7 mouse cellular contexts compared by ENCODE assay signal in the genomic region with DNA sequence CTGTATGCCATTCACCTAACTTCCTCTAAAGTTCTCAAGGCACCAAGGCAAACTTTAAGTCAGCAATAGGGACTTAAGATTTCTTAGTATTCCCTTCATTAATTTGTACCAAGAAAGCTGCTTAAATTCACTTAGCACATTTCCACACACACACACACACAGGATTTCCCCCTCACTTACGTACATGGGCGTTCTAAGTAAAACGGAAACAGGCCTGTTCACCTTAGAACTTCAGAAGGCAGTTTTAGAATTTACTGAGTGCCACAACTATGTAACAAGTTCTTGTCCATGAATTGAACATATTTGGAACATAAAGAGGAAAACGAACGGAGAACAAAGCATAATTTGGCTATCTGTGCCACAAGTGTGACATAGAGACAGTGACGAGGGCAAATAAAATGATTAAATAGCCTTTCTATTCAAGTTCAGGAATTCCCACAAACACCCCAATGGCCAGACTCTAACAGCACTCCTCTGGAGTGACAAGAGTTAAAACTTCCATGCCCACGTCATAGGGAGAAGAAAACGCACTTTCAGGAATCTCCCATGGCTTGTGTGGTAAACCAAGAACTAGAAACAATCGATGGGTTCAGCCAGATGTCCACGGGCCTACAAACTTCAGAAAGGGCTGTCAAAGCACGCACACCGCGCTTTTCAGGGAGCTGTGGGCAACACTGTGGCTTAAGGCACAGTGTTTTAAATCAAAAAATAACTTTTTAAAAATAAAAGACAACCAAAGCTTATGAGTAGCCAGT. TPM values are rescaled to one million over a fixed set of nuclear protein-coding genes. Genes with fewer than 3 reads are reported as not detected.
DNase-seq lines count a peak whose midpoint lies in the region; ATAC-seq lines count a peak whose summit lies in the region.

No protein-coding gene starts in this region.

- peaks cover 9% of the 10 kb centered on the region for H3K4me1 ChIP-seq in heart, embryonic 11.5 days (ENCODE audit: control insufficient read depth, insufficient read depth, low read length)

- ATAC-seq in heart, embryonic 11.5 days (replicated peaks; ENCODE audit: insufficient number of reproducible peaks, low FRiP score, low TSS enrichment), result no peak

- no peaks in the 10 kb centered on the region for H3K9me3 ChIP-seq in heart, embryonic 11.5 days (replicated peaks; ENCODE audit: control insufficient read depth, low read length)

- H3K4me2 ChIP-seq in heart, embryonic 11.5 days, result peak overlapping the region; percentile 84

- H3K9ac ChIP-seq in heart, embryonic 11.5 days (ENCODE audit: low read depth, low read length), result peak overlapping the region; percentile 86

- peak; percentile 87 for DNase-seq in CD4-positive, CD25-positive, alpha-beta regulatory T cell, adult 2 months (ENCODE audit: low read depth, low spot score)
- DNase-seq in NIH3T3 (ENCODE audit: low read depth), result peak; percentile 76
- peak; percentile 29 to 34 for DNase-seq in kidney, postnatal 4 days
- peak; percentile 84 for DNase-seq in naive thymus-derived CD4-positive, alpha-beta T cell, adult 2 months (ENCODE audit: low read depth)
- DNase-seq in urinary bladder, postnatal 25 days (ENCODE audit: low spot score), result no peak
- no peak for DNase-seq in layer of hippocampus, postnatal 14 days (ENCODE audit: low spot score in 2 of 2)

- peak overlapping the region; percentile 93 for H3K4me3 ChIP-seq in heart, embryonic 11.5 days (ENCODE audit: low read depth, low read length)

- no peak overlapping the region for H3K27ac ChIP-seq in heart, embryonic 11.5 days (ENCODE audit: low read depth, low read length)

- H3K27me3 ChIP-seq in heart, embryonic 11.5 days (ENCODE audit: control insufficient read depth, insufficient read depth, low read length), result no peaks in the 10 kb centered on the region

- H3K36me3 ChIP-seq in heart, embryonic 11.5 days (ENCODE audit: control insufficient read depth, insufficient read depth, low read length), result peaks cover 20% of the 10 kb centered on the region

- 59% methylated on average over 13 of the region's 13 CpGs for WGBS in heart, embryonic 11.5 days (ENCODE audit: insufficient replicate concordance)

RNA-seq across cellular contexts. Expression of gene Nfkbiz, which starts 18.4 kb away (rescaled TPM):
- polyA plus RNA-seq in heart, embryonic 11.5 days (2014; fragmentation: Nextera tagmentation; extraction: Ambion mirVana), result 3.5 and 3.7 TPM in 2 replicates
- total RNA-seq in layer of hippocampus, postnatal 14 days (2021), result 1 to 10 TPM; 4.9 to 5.1 TPM

Comparison
In these comparisons a context has a peak if more than half of its experiments do, and no peak if none do; other contexts are left out.
1. DNase-seq: peak in CD4-positive, CD25-positive, alpha-beta regulatory T cell, adult 2 months (single experiment), NIH3T3 (single experiment), kidney, postnatal 4 days (2 of 2) and naive thymus-derived CD4-positive, alpha-beta T cell, adult 2 months (single experiment); none in urinary bladder, postnatal 25 days (single experiment) and layer of hippocampus, postnatal 14 days (0 of 2).